Mouse (Mus musculus): Measurements from ENCODE around the gene Bud23. TPM values are rescaled to one million over a fixed set of nuclear protein-coding genes. Genes with fewer than 3 reads are reported as not detected.

Bud23 gene
- polyA plus RNA-seq, 1 experiment from 2014 or later: 118 TPM

DNA sequence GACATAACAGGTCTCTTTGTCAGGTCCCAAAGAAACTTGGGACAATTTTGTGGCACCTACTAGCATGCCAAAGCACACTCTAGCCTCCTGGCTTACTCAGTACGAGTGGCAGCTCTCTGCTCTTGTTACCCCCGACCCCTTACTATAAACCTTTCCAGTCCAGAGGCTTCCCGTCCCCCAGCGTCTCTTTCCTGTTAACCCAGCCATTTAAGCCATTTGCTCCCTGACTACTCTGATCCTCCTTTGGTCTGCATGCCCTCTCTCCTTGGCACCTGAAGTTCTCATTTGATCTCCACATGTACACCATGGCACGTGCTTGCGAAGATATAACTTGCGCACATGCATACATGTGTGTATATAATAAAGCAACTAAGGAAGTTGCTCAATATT is 54.4 kb downstream of the Bud23 start:
- H3K4me1 ChIP-seq (replicated peaks; ENCODE audit: control insufficient read depth, insufficient read depth, low read length): peaks cover 6% of the 10 kb centered on the region; the same call in 1 of the 2 replicates
- 0 out of 2 replicates have a peak overlapping the region, but pooled peaks have one; percentile 90 for H3K27ac ChIP-seq (ENCODE audit: low read depth, low read length)
- H3K27me3 ChIP-seq (ENCODE audit: control insufficient read depth, insufficient read depth, low read length): no peaks in the 10 kb centered on the region

DNA sequence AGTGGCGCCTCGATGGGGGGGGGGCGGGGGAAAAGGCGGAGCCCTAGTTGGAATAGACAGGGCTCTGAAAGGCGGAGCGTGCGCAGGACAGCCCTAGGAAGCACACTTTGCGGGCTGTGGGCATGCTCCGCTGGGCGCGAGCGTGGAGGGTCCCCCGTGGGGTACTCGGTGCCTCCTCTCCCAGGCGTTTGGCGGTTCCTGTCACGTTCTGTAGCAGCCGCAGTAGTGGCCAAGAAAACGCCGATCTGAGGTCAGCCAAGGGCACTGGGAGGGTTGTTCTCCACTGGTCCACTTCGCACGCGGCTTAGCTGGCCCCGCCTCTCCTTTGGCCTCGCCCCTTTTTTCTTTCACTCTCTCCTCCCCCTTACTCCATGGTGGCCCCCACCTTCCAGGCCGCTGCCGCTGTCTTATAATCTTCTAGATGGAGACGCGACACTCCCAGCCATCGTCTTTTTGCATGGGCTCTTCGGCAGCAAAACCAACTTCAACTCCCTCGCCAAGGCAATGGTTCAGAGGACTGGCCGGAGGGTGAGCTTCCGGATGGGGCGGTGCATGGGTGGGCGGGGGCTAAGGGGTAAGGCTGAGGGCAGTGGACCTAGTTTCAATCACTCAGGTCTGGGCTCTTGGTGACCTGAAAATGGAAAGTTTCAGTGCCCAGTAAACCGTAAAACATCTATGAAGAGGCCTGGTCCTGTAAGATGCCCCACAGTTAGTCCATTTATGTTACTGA is 55.0 kb downstream of the Bud23 start:
- H3K36me3 ChIP-seq (ENCODE audit: control insufficient read depth, insufficient read depth, low read length): no peaks in the 10 kb centered on the region
- peak overlapping the region; percentile 57; the same call in 1 of the 2 replicates for H3K9ac ChIP-seq (ENCODE audit: low read depth, low read length)
- peak overlapping the region; percentile 56 for H3K4me3 ChIP-seq (ENCODE audit: low read depth, low read length)
- under 1% methylated on average over 34 of the region's 37 CpGs for WGBS
- no peaks in the 10 kb centered on the region for H3K27me3 ChIP-seq (ENCODE audit: control insufficient read depth, insufficient read depth, low read length)
- peak; percentile 81 for ATAC-seq (ENCODE audit: low FRiP score)
- peaks cover 6% of the 10 kb centered on the region; the same call in 1 of the 2 replicates for H3K4me1 ChIP-seq (replicated peaks; ENCODE audit: control insufficient read depth, insufficient read depth, low read length)
- no peaks in the 10 kb centered on the region for H3K9me3 ChIP-seq (ENCODE audit: control insufficient read depth, low read length)
- H3K27ac ChIP-seq (ENCODE audit: low read depth, low read length): peak overlapping the region; percentile 90
- DNase-seq (ENCODE audit: low spot score): peak; percentile 83
- peak overlapping the region; percentile 67 for H3K4me2 ChIP-seq (replicated peaks; ENCODE audit: low read depth, low read length)

More for the DNA sequence above, 54.4 kb downstream of the Bud23 start:
- peak overlapping the region; percentile 67 for H3K4me2 ChIP-seq (replicated peaks; ENCODE audit: low read depth, low read length)
- no peaks in the 10 kb centered on the region for H3K36me3 ChIP-seq (ENCODE audit: control insufficient read depth, insufficient read depth, low read length)
- ATAC-seq (ENCODE audit: low FRiP score) (no peak), DNase-seq (ENCODE audit: low spot score) (no peak)
- 63% methylated on average over 7 of the region's 7 CpGs for WGBS
- peak overlapping the region; percentile 57; the same call in 1 of the 2 replicates for H3K9ac ChIP-seq (ENCODE audit: low read depth, low read length)
- no peaks in the 10 kb centered on the region for H3K9me3 ChIP-seq (ENCODE audit: control insufficient read depth, low read length)
- peak overlapping the region; percentile 56 for H3K4me3 ChIP-seq (ENCODE audit: low read depth, low read length)

DNA sequence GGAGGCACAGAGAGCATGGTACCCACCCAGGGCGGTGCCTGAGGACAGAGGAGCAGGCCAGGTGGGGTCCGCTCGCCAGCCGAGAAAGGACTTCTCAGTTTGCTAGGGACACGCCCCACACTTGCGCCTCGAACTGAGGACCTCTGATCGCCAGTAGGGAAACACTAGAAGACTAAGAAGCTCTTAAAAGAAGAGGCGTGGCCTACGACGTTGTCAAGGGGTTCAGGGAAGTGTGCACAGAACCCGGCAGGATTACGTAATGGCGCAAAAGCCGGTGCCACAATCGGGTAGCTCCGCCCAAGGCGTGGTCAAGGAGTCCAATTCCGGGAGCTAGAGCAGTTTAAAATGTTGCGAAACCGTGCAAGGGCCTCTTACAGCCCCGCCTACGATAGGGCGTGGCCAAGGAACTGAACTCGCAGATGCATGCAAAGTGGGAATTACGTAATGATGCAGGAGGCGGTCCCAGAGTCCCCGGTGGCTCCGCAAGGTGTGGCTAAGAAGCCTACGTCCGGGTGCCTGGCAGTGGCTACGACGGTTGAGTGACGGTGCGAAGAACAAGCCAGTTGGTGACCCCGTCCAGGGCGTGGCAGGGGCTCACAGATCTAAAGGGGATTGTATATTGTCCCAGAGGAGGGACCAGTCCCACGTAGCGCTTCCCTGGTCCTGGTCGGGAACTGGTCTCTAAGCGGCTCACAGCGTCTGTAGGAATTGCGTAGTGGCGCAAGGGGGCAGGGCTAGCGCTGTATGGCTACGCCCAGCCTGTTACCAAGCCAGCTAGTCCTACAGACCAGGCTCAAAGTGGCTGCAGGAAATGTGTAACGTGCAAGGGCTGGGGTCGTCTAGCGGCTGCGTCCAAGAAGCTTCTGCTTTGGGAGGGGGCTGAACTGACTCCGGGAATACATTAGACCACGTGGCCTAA is 55.8 kb downstream of the Bud23 start, which contains the start of gene Abhd11:
TSS of gene Abhd11 (plus strand) at position 482 of the 919 bp plus-strand sequence.
- DNase-seq (ENCODE audit: low spot score): peak; percentile 100
- H3K27ac ChIP-seq (ENCODE audit: low read depth, low read length): peak within 1 kb of the TSS; percentile 90
- H3K9ac ChIP-seq (ENCODE audit: low read depth, low read length): peak within 1 kb of the TSS; percentile 77
- H3K4me1 ChIP-seq (replicated peaks; ENCODE audit: control insufficient read depth, insufficient read depth, low read length): peaks cover 6% of the 10 kb centered on the region; the same call in 1 of the 2 replicates
- H3K36me3 ChIP-seq (ENCODE audit: control insufficient read depth, insufficient read depth, low read length): no peaks in the 10 kb centered on the region
- ATAC-seq (ENCODE audit: low FRiP score): peak; percentile 89
- H3K4me2 ChIP-seq (replicated peaks; ENCODE audit: low read depth, low read length): peak within 1 kb of the TSS; percentile 67
- H3K27me3 ChIP-seq (ENCODE audit: control insufficient read depth, insufficient read depth, low read length): no peaks in the 10 kb centered on the region
- WGBS: under 1% methylated on average over 52 of the region's 52 CpGs
- H3K9me3 ChIP-seq (ENCODE audit: control insufficient read depth, low read length): no peaks in the 10 kb centered on the region
- peak within 1 kb of the TSS; percentile 56 for H3K4me3 ChIP-seq (ENCODE audit: low read depth, low read length)

DNA sequence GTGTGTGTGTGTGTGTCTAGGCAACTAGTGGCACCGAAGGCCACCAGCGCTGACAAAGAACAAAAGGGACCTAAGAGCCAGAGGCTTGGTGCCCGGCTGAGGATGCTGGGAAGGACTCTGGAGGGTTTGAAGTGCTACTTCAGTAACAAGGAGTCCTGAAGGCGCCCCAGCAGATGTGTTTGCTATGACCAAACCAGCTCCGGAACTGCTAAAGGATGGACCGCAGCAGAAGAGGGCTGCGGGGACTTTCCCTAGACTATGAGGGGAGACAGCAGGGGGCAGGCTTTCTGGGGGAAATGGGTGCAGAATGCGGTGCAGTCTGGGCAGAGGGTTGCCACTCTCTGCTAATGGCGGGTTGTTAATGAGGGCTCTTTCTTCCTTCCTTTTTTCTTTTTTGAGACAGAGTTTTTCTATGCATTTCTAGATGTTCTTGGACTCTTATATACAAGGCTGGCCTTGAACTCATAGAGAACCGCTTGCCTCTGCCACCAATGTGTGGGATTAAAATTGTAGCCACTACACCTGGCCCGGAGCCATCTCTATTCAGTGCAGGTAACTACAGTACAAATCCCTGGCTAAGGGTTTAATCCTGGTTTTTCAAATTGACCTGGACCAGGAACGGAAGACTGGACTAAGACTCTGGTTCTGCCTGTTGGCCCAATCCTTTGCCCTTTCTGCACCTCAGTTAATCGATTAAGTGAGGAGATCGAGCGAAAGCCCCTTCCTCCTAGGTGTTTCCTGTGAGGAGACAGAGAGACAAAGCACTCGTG is 56.8 kb downstream of the Bud23 start:
- Histone ChIP-seq H3K9ac (ENCODE audit: low read depth, low read length) (peak overlapping the region; percentile 77), H3K4me2 (replicated peaks; ENCODE audit: low read depth, low read length) (peak overlapping the region; percentile 67), H3K27ac (ENCODE audit: low read depth, low read length) (peak overlapping the region; percentile 82), H3K4me3 (ENCODE audit: low read depth, low read length) (peak overlapping the region; percentile 56), H3K9me3 (ENCODE audit: control insufficient read depth, low read length) (no peaks in the 10 kb centered on the region), H3K36me3 (ENCODE audit: control insufficient read depth, insufficient read depth, low read length) (no peaks in the 10 kb centered on the region), H3K27me3 (ENCODE audit: control insufficient read depth, insufficient read depth, low read length) (no peaks in the 10 kb centered on the region), H3K4me1 (replicated peaks; ENCODE audit: control insufficient read depth, insufficient read depth, low read length) (peaks cover 6% of the 10 kb centered on the region; the same call in 1 of the 2 replicates)
- 37% methylated on average over 16 of the region's 16 CpGs for WGBS
- ATAC-seq (ENCODE audit: low FRiP score) (no peak), DNase-seq (ENCODE audit: low spot score) (no peak)

Other genes with a start within 250 kb of the Bud23 start
- gene Tmem270, start 158.2 kb downstream of the Bud23 start, polyA plus RNA-seq (2014; fragmentation: Nextera tagmentation; extraction: Ambion mirVana): not detected in 2 replicates
- 3.1 and 4.1 TPM in 2 replicates for gene Cldn13, start 149.4 kb downstream of the Bud23 start, polyA plus RNA-seq (2014; fragmentation: Nextera tagmentation; extraction: Ambion mirVana)
- gene Mettl27, start 132.6 kb downstream of the Bud23 start, polyA plus RNA-seq (2014; fragmentation: Nextera tagmentation; extraction: Ambion mirVana): 8.3 and 8.6 TPM in 2 replicates
- gene Cldn4, start 118.0 kb downstream of the Bud23 start, polyA plus RNA-seq (2014; fragmentation: Nextera tagmentation; extraction: Ambion mirVana): 7.8 and 10.2 TPM in 2 replicates
- 3.5 and 5.3 TPM in 2 replicates for gene Cldn3, start 78.7 kb downstream of the Bud23 start, polyA plus RNA-seq (2014; fragmentation: Nextera tagmentation; extraction: Ambion mirVana)
- gene Abhd11, start 55.8 kb downstream of the Bud23 start, polyA plus RNA-seq (2014; fragmentation: Nextera tagmentation; extraction: Ambion mirVana): 45.1 and 48.3 TPM in 2 replicates
- 21.8 and 24.0 TPM in 2 replicates for gene Stx1a, start 41.5 kb downstream of the Bud23 start, polyA plus RNA-seq (2014; fragmentation: Nextera tagmentation; extraction: Ambion mirVana)
- 26.2 and 29.2 TPM in 2 replicates for gene Dnajc30, start 757 bp downstream of the Bud23 start, polyA plus RNA-seq (2014; fragmentation: Nextera tagmentation; extraction: Ambion mirVana)
- gene Vps37d, start 13.3 kb upstream of the Bud23 start, polyA plus RNA-seq (2014; fragmentation: Nextera tagmentation; extraction: Ambion mirVana): 10.4 and 12.0 TPM in 2 replicates
- gene Mlxipl, start 24.9 kb upstream of the Bud23 start, polyA plus RNA-seq (2014; fragmentation: Nextera tagmentation; extraction: Ambion mirVana): 1.2 and 1.6 TPM in 2 replicates
- gene Tbl2, start 84.7 kb upstream of the Bud23 start, polyA plus RNA-seq (2014; fragmentation: Nextera tagmentation; extraction: Ambion mirVana): 21.4 and 21.9 TPM in 2 replicates
- 35.9 and 38.8 TPM in 2 replicates for gene Bcl7b, start 103.3 kb upstream of the Bud23 start, polyA plus RNA-seq (2014; fragmentation: Nextera tagmentation; extraction: Ambion mirVana)
- gene Baz1b, start 122.3 kb upstream of the Bud23 start, polyA plus RNA-seq (2014; fragmentation: Nextera tagmentation; extraction: Ambion mirVana): 54.5 and 77.6 TPM in 2 replicates
- 6.6 and 7.2 TPM in 2 replicates for gene Fzd9, start 186.3 kb upstream of the Bud23 start, polyA plus RNA-seq (2014; fragmentation: Nextera tagmentation; extraction: Ambion mirVana)

Measured in hindbrain, embryonic 11.5 days (tissue).